Mouse (Mus musculus) testis, adult 2 months (tissue): ENCODE results near the gene Doc2g.

Experiments
- CTCF ChIP-seq: fragments of 200-500 bp; IDR thresholded peaks from 2 replicates; pipeline ENCODE4 v1.5.1; 2012; ENCODE audit warnings: low read depth, mild to moderate bottlenecking, inconsistent platforms, low read length, moderate library complexity; ENCODE audit not compliant: control insufficient read depth, insufficient read depth, insufficient replicate concordance
- POLR2A ChIP-seq: fragments of 200-500 bp; IDR thresholded peaks from 2 replicates; pipeline ENCODE4 v1.6.1; 2012; ENCODE audit warnings: low read depth, mild to moderate bottlenecking, inconsistent platforms, low read length, moderate library complexity; ENCODE audit not compliant: control insufficient read depth

DNA sequence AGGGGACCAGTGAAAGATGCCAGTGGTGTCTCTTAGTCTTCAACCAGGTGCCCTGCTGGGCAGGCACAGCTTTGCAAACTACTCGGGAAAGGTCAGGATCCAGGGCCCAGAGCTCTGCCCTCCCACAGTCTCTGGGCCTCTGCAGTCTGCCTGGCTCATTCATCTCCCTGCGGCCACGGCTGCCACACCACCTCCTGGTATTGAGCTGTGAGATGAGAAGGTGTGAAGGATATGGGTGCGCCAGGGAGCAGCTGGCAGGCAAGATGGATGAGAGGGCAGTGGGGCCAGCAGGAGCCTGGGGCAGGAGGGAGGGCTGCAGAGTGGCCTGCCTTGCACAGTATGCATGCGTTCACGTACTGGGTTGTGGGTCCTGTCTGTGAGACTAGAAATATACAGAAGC, 12.3 kb upstream of the Doc2g start:
- TF ChIP-seq CTCF (no peak), POLR2A (no peak)
